Mouse (Mus musculus) midbrain, embryonic 15.5 days (tissue): ENCODE results near the gene Pou2f1. TPM values are rescaled to one million over a fixed set of nuclear protein-coding genes. Genes with fewer than 3 reads are reported as not detected.
A peak's percentile ranks its signal among the peaks of the same experiment; 100 is the strongest.
"Not testable (repeated sequence)": the region's sequence is repeated elsewhere in the genome, so short reads cannot be mapped to it uniquely, and the experiment has no call there.

Source experiments
- ATAC-seq: fragments of 200-750 bp; cut with Nextera tagmentation; replicated peaks from 2 replicates; pipeline ENCODE4 v1.8.0; 2017; ENCODE audit warnings: moderate TSS enrichment
- H3K27ac ChIP-seq: fragments of 300-500 bp; sonication (generic); 2 replicates; pipeline ENCODE4 v1.5.1; 2015; ENCODE audit warnings: mild to moderate bottlenecking, inconsistent platforms
- H3K27me3 ChIP-seq: fragments of 300-500 bp; sonication (generic); replicated peaks from 2 replicates; pipeline ENCODE4 v1.6.1; 2015; ENCODE audit warnings: inconsistent platforms
- H3K36me3 ChIP-seq: fragments of 300-500 bp; sonication (generic); replicated peaks from 2 replicates; pipeline ENCODE4 v1.6.1; 2015; ENCODE audit warnings: inconsistent platforms
- H3K4me1 ChIP-seq: fragments of 300-500 bp; sonication (generic); 2 replicates; pipeline ENCODE4 v1.6.1; 2015; ENCODE audit warnings: inconsistent platforms
- H3K4me2 ChIP-seq: fragments of 300-500 bp; sonication (generic); 2 replicates; pipeline ENCODE4 v1.6.1; 2015; ENCODE audit warnings: inconsistent platforms, mild to moderate bottlenecking, moderate library complexity
- H3K4me3 ChIP-seq: fragments of 300-500 bp; sonication (generic); 2 replicates; pipeline ENCODE4 v1.5.1; 2015; ENCODE audit warnings: mild to moderate bottlenecking, inconsistent platforms
- H3K9ac ChIP-seq: fragments of 300-500 bp; sonication (generic); 2 replicates; pipeline ENCODE4 v1.6.1; 2015; ENCODE audit warnings: mild to moderate bottlenecking, inconsistent platforms
- H3K9me3 ChIP-seq: fragments of 300-500 bp; sonication (generic); 2 replicates; pipeline ENCODE4 v1.6.1; 2016; ENCODE audit warnings: inconsistent platforms
- WGBS: fragments of 180-500 bp; shearing (Covaris S2); methylation state at CpG from one replicate; pipeline ENCODE4 v1.1.7; 2015; ENCODE audit warnings: mixed read lengths; 5-methylcytosine and 5-hydroxymethylcytosine counted together
- polyA plus RNA-seq: library from polyadenylated mRNA; unstranded; fragments of >200 nt; fragmentation: Nextera tagmentation; extraction: Ambion mirVana; gene quantifications from 2 replicates; pipeline ENCODE4 v1.2.1, GENCODE M21; 2015

The Pou2f1 gene
- polyA plus RNA-seq, 1 experiment from 2014 or later = 30.1 TPM

DNA sequence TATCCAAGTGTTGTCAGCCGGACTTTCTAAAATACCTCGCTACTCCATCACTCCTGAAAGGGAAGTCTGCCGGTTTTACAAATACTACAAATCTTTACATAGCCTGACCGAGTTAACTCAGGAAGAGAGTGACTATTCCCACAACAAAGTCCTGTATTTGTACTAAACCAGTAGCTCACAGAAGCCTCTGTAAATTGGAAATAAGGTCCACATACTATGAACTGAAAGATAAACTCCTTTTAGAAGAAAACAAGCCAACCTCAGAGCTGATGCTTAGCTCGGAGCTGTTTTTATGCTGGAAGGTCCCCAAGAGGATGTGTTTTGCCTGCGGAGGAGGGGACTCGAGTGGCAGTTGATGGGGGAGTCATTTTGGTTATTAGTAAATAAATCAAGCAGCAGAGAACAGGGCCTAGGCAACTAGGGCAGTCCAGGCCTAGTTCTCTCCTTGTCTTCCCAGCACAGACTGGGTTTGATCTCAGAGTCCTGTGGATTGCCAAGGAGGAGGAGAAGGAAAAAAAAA, 1.8 kb downstream of the Pou2f1 start:
- Histone ChIP-seq H3K36me3 (no peaks in the 10 kb centered on the region), H3K9me3 (no peaks in the 10 kb centered on the region), H3K27me3 (no peaks in the 10 kb centered on the region), H3K4me2 (peak overlapping the region; percentile 86), H3K4me1 (peaks cover 35% of the 10 kb centered on the region), H3K4me3 (peak overlapping the region; percentile 99), H3K27ac (peak overlapping the region; percentile 93), H3K9ac (peak overlapping the region; percentile 97)
- WGBS = 7% methylated on average over 7 of the region's 7 CpGs
- ATAC-seq = no peak

DNA sequence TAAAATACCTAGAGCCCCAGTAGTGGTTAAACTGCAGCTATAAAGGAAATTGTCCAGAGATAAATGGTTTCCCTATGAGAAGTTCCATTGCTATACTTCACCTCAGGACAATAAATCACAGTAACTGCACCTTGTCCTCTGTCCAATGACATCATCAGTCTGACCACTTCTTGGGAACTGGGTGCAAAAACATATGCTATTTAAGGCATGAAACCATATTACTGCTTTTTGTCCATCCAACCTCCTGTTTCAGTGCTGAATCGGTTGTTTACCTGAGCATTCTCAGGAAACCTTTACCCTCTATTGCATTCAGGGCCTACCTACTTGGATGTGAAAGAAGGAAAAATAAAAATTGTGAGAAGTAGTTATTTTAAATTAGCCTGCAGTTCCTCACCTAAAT, 2.8 kb downstream of the Pou2f1 start:
- Histone ChIP-seq H3K27ac (no peak overlapping the region), H3K4me1 (peaks cover 35% of the 10 kb centered on the region), H3K9ac (no peak overlapping the region), H3K4me3 (no peak overlapping the region), H3K9me3 (no peaks in the 10 kb centered on the region), H3K27me3 (no peaks in the 10 kb centered on the region), H3K4me2 (0 out of 2 replicates have a peak overlapping the region, but pooled peaks have one; percentile 4), H3K36me3 (no peaks in the 10 kb centered on the region)
- WGBS = 79% methylated on average over 1 of the region's 1 CpGs
- no peak for ATAC-seq

- H3K36me3 ChIP-seq = no peaks in the 10 kb centered on the region
- ATAC-seq = no peak
- H3K4me1 ChIP-seq = peaks cover 40% of the 10 kb centered on the region
- no peak overlapping the region for H3K4me3 ChIP-seq
- H3K4me2 ChIP-seq = no peak overlapping the region
- H3K27ac ChIP-seq = no peak overlapping the region
- 93% methylated on average over 7 of the region's 7 CpGs for WGBS
- no peaks in the 10 kb centered on the region for H3K9me3 ChIP-seq
- no peak overlapping the region for H3K9ac ChIP-seq
- no peaks in the 10 kb centered on the region for H3K27me3 ChIP-seq
Observed at GRCm38 (mm10) chr1:165995661-165996055, 6.8 kb downstream of the Pou2f1 start.

GRCm38 (mm10) chr1:165995011-165995660, 7.3 kb downstream of the Pou2f1 start:
- not testable (repeated sequence) for ATAC-seq, H3K4me3 ChIP-seq, H3K27me3 ChIP-seq, H3K9ac ChIP-seq, H3K4me2 ChIP-seq, H3K27ac ChIP-seq, H3K9me3 ChIP-seq, H3K36me3 ChIP-seq
- peaks cover 35% of the 10 kb centered on the region for H3K4me1 ChIP-seq
- 90% methylated on average over 7 of the region's 7 CpGs for WGBS

DNA sequence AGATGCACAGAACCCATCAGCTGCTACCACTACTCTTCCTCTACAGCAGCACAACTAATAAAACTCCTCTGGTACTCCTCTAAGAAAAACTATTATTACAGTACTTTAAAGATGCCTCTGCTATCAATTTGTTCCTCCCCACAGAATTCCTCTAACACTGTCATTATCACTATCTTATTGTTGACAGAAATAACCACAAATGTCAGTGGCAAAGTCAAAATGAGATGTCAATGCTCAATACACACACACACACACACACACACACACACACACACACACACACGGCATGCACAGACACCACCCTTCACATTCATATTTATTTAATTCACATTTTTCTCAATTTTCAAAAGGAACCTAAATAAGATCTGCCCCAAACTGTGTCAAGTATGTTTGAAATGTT, 8.2 kb downstream of the Pou2f1 start:
- Histone ChIP-seq H3K4me3 (no peak overlapping the region), H3K4me1 (peaks cover 26% of the 10 kb centered on the region), H3K9ac (no peak overlapping the region), H3K4me2 (no peak overlapping the region), H3K27ac (no peak overlapping the region), H3K27me3 (no peaks in the 10 kb centered on the region), H3K36me3 (no peaks in the 10 kb centered on the region), H3K9me3 (no peaks in the 10 kb centered on the region)
- 74% methylated on average over 1 of the region's 1 CpGs for WGBS
- no peak for ATAC-seq

GRCm38 (mm10) chr1:165993270-165994156, 9.0 kb downstream of the Pou2f1 start:
- Histone ChIP-seq H3K4me2 (no peak overlapping the region), H3K9me3 (no peaks in the 10 kb centered on the region), H3K9ac (no peak overlapping the region), H3K36me3 (no peaks in the 10 kb centered on the region), H3K4me1 (peaks cover 20% of the 10 kb centered on the region), H3K27ac (no peak overlapping the region), H3K4me3 (no peak overlapping the region), H3K27me3 (no peaks in the 10 kb centered on the region)
- no peak for ATAC-seq
- WGBS = 85% methylated on average over 6 of the region's 6 CpGs

DNA sequence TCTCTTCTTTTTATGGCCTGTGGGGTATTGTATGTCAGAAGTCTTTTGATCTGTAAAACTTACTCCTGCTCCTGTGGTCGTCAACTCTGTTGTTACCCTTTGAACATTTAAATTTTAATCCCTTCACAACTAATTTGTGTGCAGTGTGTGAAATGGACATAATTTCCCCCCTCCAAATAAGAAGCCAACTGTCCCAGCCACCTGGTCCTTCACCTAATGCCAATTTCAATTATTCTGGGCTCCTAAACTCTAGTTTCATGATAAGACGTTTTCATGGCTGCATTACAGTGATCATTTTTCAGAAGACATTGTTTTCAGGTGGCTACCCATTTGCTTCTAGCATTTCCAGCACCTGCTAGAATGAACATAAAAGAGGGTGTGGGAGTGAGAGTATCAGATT, 13.9 kb downstream of the Pou2f1 start:
- H3K4me2 ChIP-seq = no peak overlapping the region
- peaks cover 4% of the 10 kb centered on the region for H3K4me1 ChIP-seq
- H3K9ac ChIP-seq = no peak overlapping the region
- H3K9me3 ChIP-seq = no peaks in the 10 kb centered on the region
- H3K4me3 ChIP-seq = no peak overlapping the region
- H3K27ac ChIP-seq = no peak overlapping the region
- no peaks in the 10 kb centered on the region for H3K27me3 ChIP-seq
- WGBS = 60% methylated on average over 2 of the region's 2 CpGs
- no peak for ATAC-seq
- H3K36me3 ChIP-seq = no peaks in the 10 kb centered on the region

- no peak overlapping the region for H3K9ac ChIP-seq
- no peaks in the 10 kb centered on the region for H3K9me3 ChIP-seq
- no peaks in the 10 kb centered on the region for H3K27me3 ChIP-seq
- no peak overlapping the region for H3K4me2 ChIP-seq
- WGBS = 94% methylated on average over 2 of the region's 2 CpGs
- H3K27ac ChIP-seq = no peak overlapping the region
- H3K36me3 ChIP-seq = no peaks in the 10 kb centered on the region
- H3K4me3 ChIP-seq = no peak overlapping the region
- no peak for ATAC-seq
- H3K4me1 ChIP-seq = no peaks in the 10 kb centered on the region
Observed at GRCm38 (mm10) chr1:165988072-165988471, 14.4 kb downstream of the Pou2f1 start.

- Histone ChIP-seq H3K27ac (no peak overlapping the region), H3K4me1 (no peaks in the 10 kb centered on the region), H3K4me2 (no peak overlapping the region), H3K4me3 (no peak overlapping the region), H3K36me3 (no peaks in the 10 kb centered on the region), H3K9me3 (no peaks in the 10 kb centered on the region), H3K27me3 (no peaks in the 10 kb centered on the region), H3K9ac (no peak overlapping the region)
- no peak for ATAC-seq
- WGBS = 76% methylated on average over 3 of the region's 3 CpGs
Observed at GRCm38 (mm10) chr1:165985743-165986360, 16.6 kb downstream of the Pou2f1 start.

DNA sequence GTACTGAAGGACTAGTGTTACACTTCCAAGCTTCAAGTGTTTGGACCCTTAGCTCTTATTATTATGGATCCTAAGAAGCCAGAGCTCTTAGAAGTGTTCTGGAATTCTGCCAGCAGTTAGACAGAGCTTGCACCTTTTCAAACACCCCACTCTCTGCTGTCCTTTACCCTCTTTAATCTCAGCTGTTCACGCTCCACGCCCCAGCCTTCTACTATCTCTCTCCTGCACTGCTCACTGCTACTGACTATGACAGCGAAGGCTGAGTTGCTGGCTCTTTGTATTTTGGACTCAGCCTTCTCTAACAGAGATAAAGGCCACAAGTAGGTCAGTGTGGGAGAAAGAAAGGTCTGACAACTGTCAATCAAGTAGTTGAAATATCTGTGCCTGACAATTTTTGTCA, 17.3 kb downstream of the Pou2f1 start:
- no peaks in the 10 kb centered on the region for H3K9me3 ChIP-seq
- whole genome bisulfite sequencing = 85% methylated on average over 3 of the region's 3 CpGs
- no peaks in the 10 kb centered on the region for H3K27me3 ChIP-seq
- no peaks in the 10 kb centered on the region for H3K36me3 ChIP-seq
- no peak overlapping the region for H3K9ac ChIP-seq
- H3K27ac ChIP-seq = no peak overlapping the region
- no peak overlapping the region for H3K4me3 ChIP-seq
- no peaks in the 10 kb centered on the region for H3K4me1 ChIP-seq
- no peak overlapping the region for H3K4me2 ChIP-seq
- ATAC-seq = no peak

GRCm38 (mm10) chr1:165976672-165977448, 25.6 kb downstream of the Pou2f1 start:
- 0 out of 2 replicates have a peak, but pooled peaks cover 5% of the 10 kb centered on the region for H3K4me1 ChIP-seq
- H3K27ac ChIP-seq = no peak overlapping the region
- no peaks in the 10 kb centered on the region for H3K36me3 ChIP-seq
- ATAC-seq = no peak
- no peaks in the 10 kb centered on the region for H3K27me3 ChIP-seq
- H3K9ac ChIP-seq = no peak overlapping the region
- 69% methylated on average over 7 of the region's 7 CpGs for WGBS
- H3K4me3 ChIP-seq = no peak overlapping the region
- H3K4me2 ChIP-seq = no peak overlapping the region
- no peaks in the 10 kb centered on the region for H3K9me3 ChIP-seq
